Mouse (Mus musculus) brain, embryonic 14.5 days (tissue): ENCODE results near the gene Mroh9.

Experiments used
- CTCF ChIP-seq: fragments of 200-500 bp; IDR thresholded peaks from 2 replicates; pipeline ENCODE4 v1.5.1; 2012; ENCODE audit warnings: inconsistent platforms, mild to moderate bottlenecking, moderate library complexity, borderline replicate concordance; ENCODE audit not compliant: insufficient read depth, insufficient read length; ENCODE audit errors: extremely low read depth
- POLR2A ChIP-seq: fragments of 200-500 bp; IDR thresholded peaks from 2 replicates; pipeline ENCODE4 v1.6.1; 2012; ENCODE audit warnings: mild to moderate bottlenecking, inconsistent platforms, borderline replicate concordance; ENCODE audit not compliant: poor library complexity, insufficient read depth, insufficient read length, severe bottlenecking; ENCODE audit errors: extremely low read depth

DNA sequence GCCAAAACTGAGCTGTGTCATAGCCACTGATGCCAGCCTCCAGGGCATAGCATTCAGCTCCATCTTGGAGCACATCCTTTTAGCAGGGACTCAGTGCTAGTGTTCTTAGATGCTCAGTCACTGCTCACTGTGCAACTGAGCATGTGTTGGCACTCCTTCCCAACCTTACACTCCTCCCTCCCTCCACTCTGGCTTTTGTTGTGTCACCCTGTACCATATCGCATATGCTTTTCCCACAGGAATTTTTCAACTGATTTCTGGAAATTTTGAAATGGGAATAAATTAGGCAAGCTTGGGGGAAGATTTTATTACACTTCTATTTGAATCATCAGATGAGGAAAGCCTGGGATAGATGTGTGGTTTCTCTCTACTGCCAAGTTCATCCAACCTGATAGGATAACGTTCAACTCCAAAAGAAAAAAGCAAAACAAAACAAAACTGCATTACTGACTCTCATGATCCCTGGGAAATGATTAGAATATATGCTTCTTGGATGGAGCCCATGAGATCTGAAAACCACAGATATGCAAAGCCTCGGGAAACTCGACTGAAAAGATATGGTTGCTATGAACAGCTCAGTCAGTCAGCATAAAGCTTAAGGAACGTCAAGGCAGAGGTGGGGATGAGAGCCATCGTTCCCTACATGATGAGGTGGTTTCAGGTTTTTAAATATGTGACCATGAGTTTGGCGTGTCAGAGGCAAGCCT lies 40.9 kb upstream of the Mroh9 start:
- TF ChIP-seq CTCF (no peak), POLR2A (no peak)
